Mouse (Mus musculus): ENCODE measurements around the gene Eml6.
A peak's percentile ranks its signal among the peaks of the same experiment; 100 is the strongest.
"Not testable (repeated sequence)": the region's sequence is repeated elsewhere in the genome, so short reads cannot be mapped to it uniquely, and the experiment has no call there.

Eml6 gene

DNA sequence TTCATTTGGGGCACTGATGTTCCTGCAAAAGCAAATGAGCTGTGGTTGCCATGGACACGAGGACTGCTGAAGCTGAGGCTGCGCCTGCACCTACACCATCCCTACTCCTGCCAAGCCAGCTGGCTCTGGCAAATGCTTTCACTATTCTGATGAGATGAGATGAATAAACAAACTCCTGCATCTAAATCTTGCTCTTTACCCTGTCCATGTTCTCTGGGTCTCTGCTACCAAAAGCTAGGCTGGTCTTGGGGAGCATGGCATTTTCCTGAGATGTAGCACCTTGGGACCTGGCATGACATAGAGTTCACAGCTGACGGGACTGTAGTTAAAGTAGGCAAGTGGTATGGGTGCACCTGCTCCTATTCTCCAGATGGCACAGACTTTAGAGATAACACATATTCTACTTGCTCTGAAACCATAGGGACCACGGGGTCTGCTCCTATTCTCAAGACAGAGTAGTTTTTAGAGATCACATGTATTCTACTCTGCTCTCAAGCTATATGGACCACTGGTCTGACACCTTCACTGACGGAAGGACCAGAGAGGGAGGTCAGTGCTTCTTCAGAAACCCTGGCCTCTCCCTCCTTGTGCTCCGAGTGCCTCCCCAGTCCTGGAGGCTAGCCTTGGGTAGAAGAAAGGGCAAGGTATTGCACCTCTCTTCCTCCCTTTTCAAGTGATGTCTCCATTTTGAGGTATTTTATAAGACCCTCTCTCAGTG is 236.8 kb downstream of the Eml6 start:
- DNase-seq (ENCODE audit: low spot score in 2 of 2), result no peak

- no peak for DNase-seq (ENCODE audit: low spot score in 2 of 2)
Measured at GRCm38 (mm10) chr11:29788499-29788898, 237.3 kb downstream of the Eml6 start.

DNA sequence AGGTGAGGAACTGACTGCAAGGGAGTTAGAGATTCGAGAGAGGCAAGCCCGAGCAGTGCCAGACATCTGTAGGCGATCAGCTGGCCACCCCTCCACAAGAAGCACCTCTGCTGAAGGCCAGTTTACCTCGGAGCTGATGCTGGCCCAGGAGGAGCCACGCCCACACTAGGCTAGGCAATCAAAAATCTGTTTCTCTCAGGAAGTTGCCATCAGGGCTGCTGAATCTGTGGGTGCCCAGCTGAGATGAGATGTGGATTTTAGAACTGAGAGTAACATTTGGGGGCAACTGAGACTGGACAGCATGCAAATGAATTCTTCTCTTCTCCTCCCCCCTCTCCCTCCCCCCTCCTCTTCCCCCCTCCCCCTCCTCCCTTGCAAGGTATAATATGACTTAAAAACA is 238.4 kb downstream of the Eml6 start:
- DNase-seq (ENCODE audit: low spot score in 2 of 2), result no peak

- no peak for DNase-seq (ENCODE audit: low spot score in 2 of 2)
Measured at GRCm38 (mm10) chr11:29786583-29787219, 239.1 kb downstream of the Eml6 start.

GRCm38 (mm10) chr11:29779409-29780026 is 246.3 kb downstream of the Eml6 start:
- DNase-seq (ENCODE audit: low spot score in 2 of 2), result no peak

DNA sequence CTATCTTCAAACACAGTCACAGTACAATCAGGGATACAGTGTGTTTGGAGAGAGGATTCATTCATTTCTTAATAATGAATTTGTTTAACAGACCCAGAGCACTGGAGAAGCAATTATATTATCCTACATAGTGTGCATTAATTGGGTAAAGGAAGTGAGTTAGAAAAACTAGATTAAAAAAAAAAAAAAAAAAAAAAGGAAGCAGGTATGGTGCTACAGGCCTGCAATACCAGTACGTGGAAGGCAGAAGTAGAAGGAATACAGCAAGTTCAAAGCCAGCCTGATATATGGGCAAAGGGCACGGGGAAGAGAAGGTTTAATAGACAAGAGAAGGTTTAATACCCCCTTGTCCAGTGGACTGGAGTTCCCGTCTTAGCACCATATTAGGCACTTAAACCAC is 246.9 kb downstream of the Eml6 start:
- no peak for DNase-seq (ENCODE audit: low spot score in 2 of 2)

GRCm38 (mm10) chr11:29777964-29778363 is 247.9 kb downstream of the Eml6 start:
- DNase-seq (ENCODE audit: low spot score in 2 of 2), result no peak

GRCm38 (mm10) chr11:29774760-29775159 is 251.1 kb downstream of the Eml6 start:
- DNase-seq (ENCODE audit: low spot score in 2 of 2), result no peak

- DNase-seq (ENCODE audit: low spot score in 2 of 2), result no peak
Measured at GRCm38 (mm10) chr11:29774296-29774695, 251.5 kb downstream of the Eml6 start.

DNA sequence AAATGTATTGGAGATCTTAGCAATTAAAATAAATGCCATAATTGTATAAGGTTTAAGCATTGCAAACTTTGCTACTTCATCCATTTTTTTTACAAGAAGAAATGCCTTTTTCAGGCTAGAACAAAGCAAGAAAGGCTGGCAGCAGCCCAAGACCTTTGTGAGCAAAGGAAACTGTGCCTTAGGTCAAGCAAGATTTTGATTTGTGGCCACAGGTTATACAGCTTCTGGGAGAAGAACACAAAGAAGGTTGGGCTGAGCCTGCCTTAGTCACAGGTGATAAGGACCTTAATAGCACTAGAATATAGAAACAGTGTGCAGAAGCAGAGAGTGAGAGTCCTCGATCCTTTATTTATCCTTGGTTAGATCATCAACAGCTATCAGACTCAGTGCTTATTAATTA is 253.6 kb downstream of the Eml6 start:
- DNase-seq (ENCODE audit: low spot score in 2 of 2), result peak; percentile 33 to 69

- DNase-seq (ENCODE audit: low spot score in 2 of 2), result no peak
Measured at GRCm38 (mm10) chr11:29770666-29771400, 255.0 kb downstream of the Eml6 start.

- no peak for DNase-seq (ENCODE audit: low spot score in 2 of 2)
Measured at GRCm38 (mm10) chr11:29768523-29768922, 257.3 kb downstream of the Eml6 start.

DNA sequence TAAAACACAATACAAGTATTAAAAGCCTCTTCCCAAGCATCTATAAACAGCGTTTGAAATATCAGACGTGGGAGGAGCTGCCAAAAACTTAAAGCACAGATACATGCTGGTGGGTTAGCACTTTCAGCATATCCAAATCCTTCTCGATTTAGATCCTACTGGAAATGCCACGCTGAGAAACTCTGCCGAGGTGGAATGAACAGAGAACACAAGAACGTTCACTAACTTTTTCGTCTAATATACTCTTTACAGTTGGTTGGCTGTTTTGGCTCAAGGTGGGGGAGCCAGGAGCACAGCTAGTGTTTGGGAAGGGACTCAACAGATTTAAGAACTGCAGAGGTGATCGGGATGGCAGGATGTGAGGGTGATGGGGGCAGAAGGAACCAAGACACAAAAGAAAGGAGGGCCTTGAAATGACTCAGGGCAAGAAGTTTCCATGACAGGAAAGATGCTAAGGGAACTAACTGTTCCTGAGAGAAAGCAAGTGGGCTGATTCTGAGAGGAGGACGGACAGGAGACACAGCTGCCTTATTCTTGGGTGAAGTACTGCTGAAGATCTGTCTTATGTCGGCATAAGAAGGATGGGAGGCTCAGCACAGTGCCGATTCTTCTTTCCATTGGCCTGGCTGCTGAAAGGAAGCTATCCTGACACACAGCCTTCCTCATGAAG is 259.4 kb downstream of the Eml6 start:
- no peak for DNase-seq (ENCODE audit: low spot score in 2 of 2)

DNA sequence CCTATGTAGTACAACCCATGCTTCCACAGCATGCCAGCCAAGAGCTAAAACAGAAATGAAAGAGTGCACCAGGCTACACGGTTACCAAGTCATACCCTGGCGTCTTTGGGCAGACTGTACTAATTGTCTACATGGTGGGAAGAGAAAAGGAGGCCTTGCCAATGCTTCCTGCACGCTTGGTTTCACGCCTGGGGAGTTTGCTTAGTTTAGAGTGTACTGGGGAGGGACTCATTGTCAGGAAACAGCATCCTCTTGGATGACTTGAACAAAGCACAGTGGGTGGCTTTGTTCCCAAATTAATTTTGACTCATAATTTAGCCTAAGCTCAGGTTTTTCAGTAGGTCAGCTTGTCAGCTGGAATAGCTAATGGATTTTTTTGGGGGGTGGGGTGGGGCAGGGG is 260.8 kb downstream of the Eml6 start:
- DNase-seq (ENCODE audit: low spot score in 2 of 2), result no peak

- DNase-seq (ENCODE audit: low spot score in 2 of 2), result no peak
Measured at GRCm38 (mm10) chr11:29762768-29763167, 263.1 kb downstream of the Eml6 start.

- no peak for DNase-seq (ENCODE audit: low spot score in 2 of 2)
Measured at GRCm38 (mm10) chr11:29761387-29761786, 264.4 kb downstream of the Eml6 start.

GRCm38 (mm10) chr11:29758617-29759016 is 267.2 kb downstream of the Eml6 start:
- DNase-seq (ENCODE audit: low spot score in 2 of 2), result no peak

GRCm38 (mm10) chr11:29756007-29756406 is 269.8 kb downstream of the Eml6 start:
- not testable (repeated sequence) for DNase-seq (ENCODE audit: low spot score in 2 of 2)

GRCm38 (mm10) chr11:29751648-29752611 is 273.9 kb downstream of the Eml6 start:
- no peak for DNase-seq (ENCODE audit: low spot score in 2 of 2)

GRCm38 (mm10) chr11:29751013-29751412 is 274.8 kb downstream of the Eml6 start:
- no peak for DNase-seq (ENCODE audit: low spot score in 2 of 2)

DNA sequence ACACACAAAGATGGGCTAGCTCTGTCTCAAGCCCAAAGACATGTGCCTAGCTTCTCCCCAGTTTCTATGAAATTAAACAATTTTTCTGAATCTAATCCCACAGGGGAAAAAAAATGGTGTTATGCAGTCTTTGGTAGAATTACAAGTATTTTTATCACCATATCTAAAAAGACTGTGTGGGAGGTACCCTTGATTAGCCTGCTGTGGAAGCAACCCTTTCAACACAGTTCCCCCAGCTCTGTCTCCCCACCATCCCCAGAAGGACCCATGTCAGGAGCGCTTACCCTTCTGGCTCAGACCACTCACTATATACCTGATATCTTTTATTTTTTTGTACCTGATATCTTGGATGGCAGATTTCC is 276.4 kb downstream of the Eml6 start:
- no peak for DNase-seq (ENCODE audit: low spot score in 2 of 2)
